In the genomic region with DNA sequence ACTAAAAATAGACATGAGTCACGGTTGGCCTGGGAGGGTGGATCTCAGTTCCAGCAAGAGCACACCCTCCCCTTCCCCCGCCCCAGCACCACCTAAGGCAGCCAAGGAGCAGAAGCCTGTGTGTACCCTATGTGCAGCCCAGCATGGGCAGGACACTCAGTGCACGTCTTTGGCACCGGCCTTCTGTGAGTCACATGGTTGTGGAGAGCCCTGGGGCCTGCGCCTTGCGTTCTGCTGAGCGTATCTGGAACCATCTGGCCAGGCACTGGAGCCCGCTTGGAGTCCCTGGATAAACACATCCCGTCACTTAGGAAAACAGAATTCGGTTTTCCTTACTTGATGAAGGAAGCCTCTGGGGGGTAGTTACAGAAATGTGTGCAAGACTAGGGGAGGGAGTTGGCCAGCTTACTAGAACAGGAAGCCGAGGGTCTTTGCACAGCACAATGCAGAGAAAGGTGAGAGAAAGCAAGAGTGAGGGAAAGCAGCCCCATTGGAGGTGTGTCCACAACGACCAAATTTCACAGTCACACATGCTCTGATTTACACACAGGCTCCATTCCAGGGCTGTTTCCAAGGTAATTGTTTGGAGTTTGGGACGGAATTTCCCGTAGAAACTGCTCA, we compare ENCODE assay signal across 8 mouse cellular contexts. TPM values are rescaled to one million over a fixed set of nuclear protein-coding genes. Genes with fewer than 3 reads are reported as not detected.
A peak's percentile ranks its signal among the peaks of the same experiment; 100 is the strongest.
DNase-seq lines count a peak whose midpoint lies in the region; ATAC-seq lines count a peak whose summit lies in the region.

No protein-coding gene starts in this region.

- H3K9me3 ChIP-seq in intestine, embryonic 14.5 days (ENCODE audit: control insufficient read depth, low read length): no peaks in the 10 kb centered on the region
- H3K9me3 ChIP-seq in limb, embryonic 10.5 days (replicated peaks): no peaks in the 10 kb centered on the region

- H3K4me2 ChIP-seq in intestine, embryonic 14.5 days (ENCODE audit: low read length): no peak overlapping the region

- H3K9ac ChIP-seq in intestine, embryonic 14.5 days (ENCODE audit: low read length): no peak overlapping the region

- H3K36me3 ChIP-seq in intestine, embryonic 14.5 days (ENCODE audit: control insufficient read depth, insufficient read depth, low read length): no peaks in the 10 kb centered on the region
- H3K36me3 ChIP-seq in limb, embryonic 10.5 days: no peaks in the 10 kb centered on the region

- no peaks in the 10 kb centered on the region for H3K27me3 ChIP-seq in intestine, embryonic 14.5 days (replicated peaks; ENCODE audit: control insufficient read depth, insufficient read depth, low read length)
- H3K27me3 ChIP-seq in limb, embryonic 10.5 days (ENCODE audit: low read depth, poor library complexity, severe bottlenecking): no peaks in the 10 kb centered on the region

- peak; percentile 78 for ATAC-seq in intestine, embryonic 14.5 days (replicated peaks; ENCODE audit: low FRiP score, low TSS enrichment, low read depth)

- intact Hi-C loops in gastrocnemius, postnatal 14 days (cut with DNase I; ENCODE audit: low total_unique reads): no loop called here

- DNase-seq in adrenal gland, adult 18-20 months (ENCODE audit: low spot score in 2 of 2): peak; percentile 17 to 37
- no peak for DNase-seq in adrenal gland, postnatal 4 days (ENCODE audit: low spot score in 2 of 2)
- peak; percentile 67 for DNase-seq in cerebellum, adult 8-10 months
- peak; percentile 81 for DNase-seq in gastrocnemius, postnatal 14 days
- peak; percentile 65 for DNase-seq in intestine, embryonic 14.5 days (ENCODE audit: low spot score)
- DNase-seq in limb, embryonic 10.5 days (ENCODE audit: low spot score): peak; percentile 43
- DNase-seq in right cerebral cortex, postnatal 25 days: peak; percentile 48
- DNase-seq in natural killer cell, adult 2 months (ENCODE audit: low spot score in 2 of 2): no peak

- H3K4me3 ChIP-seq in intestine, embryonic 14.5 days (ENCODE audit: low read depth, low read length): no peak overlapping the region
- H3K4me3 ChIP-seq in limb, embryonic 10.5 days: no peak overlapping the region

- peaks cover 9% of the 10 kb centered on the region for H3K4me1 ChIP-seq in intestine, embryonic 14.5 days (replicated peaks; ENCODE audit: control insufficient read depth, insufficient read depth, low read length)
- peaks cover 27% of the 10 kb centered on the region for H3K4me1 ChIP-seq in limb, embryonic 10.5 days

- WGBS in intestine, embryonic 14.5 days: 37% methylated on average over 14 of the region's 14 CpGs
- WGBS in limb, embryonic 10.5 days: 70% methylated on average over 14 of the region's 14 CpGs

- H3K27ac ChIP-seq in intestine, embryonic 14.5 days (ENCODE audit: low read depth): peak overlapping the region; percentile 12; the same call in 1 of the 2 replicates
- H3K27ac ChIP-seq in limb, embryonic 10.5 days: peak overlapping the region; percentile 70; the same call in 1 of the 2 replicates

RNA-seq across cellular contexts. Expression of gene Mlph, which starts 18.0 kb away (rescaled TPM):
- total RNA-seq in adrenal gland, adult 18-20 months (2021): 1 to 10 TPM; 3.9 to 4.9 TPM
- total RNA-seq in adrenal gland, postnatal 4 days (2021): 1 to 10 TPM; 1.6 to 2.2 TPM
- total RNA-seq in gastrocnemius, postnatal 14 days (2021): under 1 TPM; 0.31 to 0.35 TPM
- 0.60 and 0.96 TPM in 2 replicates for polyA plus RNA-seq in intestine, embryonic 14.5 days (2014; fragmentation: Nextera tagmentation; extraction: Ambion mirVana)
- polyA plus RNA-seq in limb, embryonic 10.5 days (2016; fragmentation: Nextera tagmentation; extraction: Ambion mirVana): 0.06 and 0.51 TPM in 2 replicates

RNA-seq across cellular contexts. Expression of gene Col6a3, which starts 53.1 kb away (rescaled TPM):
- total RNA-seq in adrenal gland, adult 18-20 months (2021): 10 to 100 TPM; 13.6 to 21.0 TPM
- total RNA-seq in adrenal gland, postnatal 4 days (2021): 100 to 1,000 TPM; 124 to 131 TPM
- 100 to 1,000 TPM; 217 to 262 TPM for total RNA-seq in gastrocnemius, postnatal 14 days (2021)
- polyA plus RNA-seq in intestine, embryonic 14.5 days (2014; fragmentation: Nextera tagmentation; extraction: Ambion mirVana): 103 TPM in 2 replicates
- 2.8 and 5.6 TPM in 2 replicates for polyA plus RNA-seq in limb, embryonic 10.5 days (2016; fragmentation: Nextera tagmentation; extraction: Ambion mirVana)

RNA-seq across cellular contexts. Expression of gene Prlh, which starts 56.1 kb away (rescaled TPM):
- not detected for total RNA-seq in adrenal gland, adult 18-20 months (2021)
- total RNA-seq in adrenal gland, postnatal 4 days (2021): not detected
- not detected for total RNA-seq in gastrocnemius, postnatal 14 days (2021)
- not detected in 2 replicates for polyA plus RNA-seq in intestine, embryonic 14.5 days (2014; fragmentation: Nextera tagmentation; extraction: Ambion mirVana)
- polyA plus RNA-seq in limb, embryonic 10.5 days (2016; fragmentation: Nextera tagmentation; extraction: Ambion mirVana): not detected in 2 replicates

Comparison
In these comparisons a context has a peak if more than half of its experiments do, and no peak if none do; other contexts are left out.
1. DNase-seq: peak in adrenal gland, adult 18-20 months (2 of 2), cerebellum, adult 8-10 months (single experiment), gastrocnemius, postnatal 14 days (single experiment), intestine, embryonic 14.5 days (single experiment), limb, embryonic 10.5 days (single experiment) and right cerebral cortex, postnatal 25 days (single experiment); none in adrenal gland, postnatal 4 days (0 of 2) and natural killer cell, adult 2 months (0 of 2).
2. RNA of gene Col6a3, which starts 53.1 kb away (total RNA-seq): 217 to 262 TPM in gastrocnemius, postnatal 14 days and 124 to 131 TPM in adrenal gland, postnatal 4 days; 13.6 to 21.0 TPM in adrenal gland, adult 18-20 months; every median in the first group is over 4 times any median in the second.